Mouse (Mus musculus) heart, embryonic 12.5 days (tissue): Measurements from ENCODE around the gene Dner. TPM values are rescaled to one million over a fixed set of nuclear protein-coding genes. Genes with fewer than 3 reads are reported as not detected.
A peak's percentile ranks its signal among the peaks of the same experiment; 100 is the strongest.

Experiments
- ATAC-seq: fragments of 200-750 bp; cut with Nextera tagmentation; 2 replicates; pipeline ENCODE4 v1.8.0; 2017; ENCODE audit warnings: moderate TSS enrichment, moderate library complexity; ENCODE audit not compliant: insufficient number of reproducible peaks, low FRiP score
- H3K27ac ChIP-seq: fragments of 300-500 bp; sonication (generic); 2 replicates; pipeline ENCODE4 v1.5.1; 2016; ENCODE audit warnings: mild to moderate bottlenecking, moderate library complexity; ENCODE audit not compliant: poor library complexity, severe bottlenecking
- H3K27me3 ChIP-seq: fragments of 300-500 bp; sonication (generic); replicated peaks from 2 replicates; pipeline ENCODE4 v1.6.1; 2016; ENCODE audit warnings: mild to moderate bottlenecking, moderate library complexity
- H3K36me3 ChIP-seq: fragments of 300-500 bp; sonication (generic); 2 replicates; pipeline ENCODE4 v1.6.1; 2016; ENCODE audit warnings: mild to moderate bottlenecking, moderate library complexity
- H3K4me1 ChIP-seq: fragments of 300-500 bp; sonication (generic); replicated peaks from 2 replicates; pipeline ENCODE4 v1.6.1; 2016; ENCODE audit warnings: mild to moderate bottlenecking
- H3K4me2 ChIP-seq: fragments of 300-500 bp; sonication (generic); 2 replicates; pipeline ENCODE4 v1.6.1; 2016; ENCODE audit warnings: mild to moderate bottlenecking, moderate library complexity
- H3K4me3 ChIP-seq: fragments of 300-500 bp; sonication (generic); 2 replicates; pipeline ENCODE4 v1.5.1; 2016; ENCODE audit warnings: mild to moderate bottlenecking
- H3K9ac ChIP-seq: fragments of 300-500 bp; sonication (generic); 2 replicates; pipeline ENCODE4 v1.6.1; 2016; ENCODE audit warnings: mild to moderate bottlenecking, moderate library complexity
- H3K9me3 ChIP-seq: fragments of 300-500 bp; sonication (generic); replicated peaks from 2 replicates; pipeline ENCODE4 v1.6.1; 2016; ENCODE audit warnings: mild to moderate bottlenecking, moderate library complexity
- WGBS: fragments of 180-500 bp; shearing (Covaris S2); methylation state at CpG from one replicate; pipeline ENCODE4 v1.1.7; 2016; 5-methylcytosine and 5-hydroxymethylcytosine counted together
- polyA plus RNA-seq: library from polyadenylated mRNA; unstranded; fragments of >200 nt; fragmentation: Nextera tagmentation; extraction: Ambion mirVana; gene quantifications from 2 replicates; pipeline ENCODE4 v1.2.1, GENCODE M21; 2016

Dner gene
- polyA plus RNA-seq, 1 experiment from 2014 or later: 1.2 TPM

DNA sequence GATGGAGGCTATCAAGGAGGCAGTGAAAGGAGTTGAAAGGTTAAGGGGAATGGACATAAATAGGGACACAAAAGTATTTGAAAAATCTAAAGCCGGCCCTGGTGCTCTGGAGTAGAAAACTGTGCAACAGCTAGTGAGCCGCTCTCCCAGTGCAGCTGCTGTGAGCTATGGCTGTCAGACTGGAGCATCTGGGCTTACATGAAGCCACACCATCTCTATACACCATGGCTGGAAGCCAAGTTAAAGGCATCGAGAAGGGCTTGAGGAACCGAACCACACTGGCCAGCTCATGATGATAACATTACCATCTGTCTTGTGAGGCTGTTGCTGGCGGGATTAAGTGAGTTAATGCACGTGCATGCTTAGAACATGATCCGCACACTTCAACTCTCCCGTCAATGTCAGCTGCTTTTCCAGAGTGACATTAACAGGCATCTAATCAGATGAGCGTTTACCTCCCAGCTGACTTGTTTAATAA lies 278.2 kb downstream of the Dner start:
- H3K4me1 ChIP-seq: 0 out of 2 replicates have a peak, but pooled peaks cover 3% of the 10 kb centered on the region
- no peak overlapping the region for H3K27ac ChIP-seq
- no peak overlapping the region for H3K4me3 ChIP-seq
- H3K27me3 ChIP-seq: no peaks in the 10 kb centered on the region
- no peak overlapping the region for H3K9ac ChIP-seq
- H3K9me3 ChIP-seq: no peaks in the 10 kb centered on the region
- no peak overlapping the region for H3K4me2 ChIP-seq
- ATAC-seq: no peak
- WGBS: 39% methylated on average over 9 of the region's 9 CpGs
- H3K36me3 ChIP-seq: no peaks in the 10 kb centered on the region

DNA sequence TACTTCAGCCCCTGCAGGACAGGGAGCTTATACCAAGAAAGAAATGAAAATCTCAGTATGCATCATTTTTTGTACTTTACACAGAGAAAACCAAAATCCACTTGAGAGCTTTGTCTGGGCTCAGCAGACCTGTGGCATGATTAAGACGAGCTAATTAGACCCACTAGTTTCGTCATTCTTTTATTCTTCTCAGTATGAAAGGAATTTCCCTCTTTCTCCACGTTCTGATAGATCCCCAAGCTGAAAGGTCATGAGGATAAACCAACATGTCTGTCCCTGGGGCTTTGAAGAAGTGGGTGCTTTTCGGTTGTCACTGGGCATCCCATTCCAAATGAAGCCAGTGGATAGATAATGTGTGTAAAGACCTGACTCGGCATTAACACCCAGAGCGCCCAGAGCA lies 278.7 kb downstream of the Dner start:
- H3K27me3 ChIP-seq: no peaks in the 10 kb centered on the region
- H3K9ac ChIP-seq: no peak overlapping the region
- no peaks in the 10 kb centered on the region for H3K36me3 ChIP-seq
- H3K27ac ChIP-seq: no peak overlapping the region
- H3K4me2 ChIP-seq: no peak overlapping the region
- no peaks in the 10 kb centered on the region for H3K9me3 ChIP-seq
- ATAC-seq: no peak
- WGBS: 57% methylated on average over 6 of the region's 6 CpGs
- H3K4me3 ChIP-seq: no peak overlapping the region
- 0 out of 2 replicates have a peak, but pooled peaks cover 3% of the 10 kb centered on the region for H3K4me1 ChIP-seq

DNA sequence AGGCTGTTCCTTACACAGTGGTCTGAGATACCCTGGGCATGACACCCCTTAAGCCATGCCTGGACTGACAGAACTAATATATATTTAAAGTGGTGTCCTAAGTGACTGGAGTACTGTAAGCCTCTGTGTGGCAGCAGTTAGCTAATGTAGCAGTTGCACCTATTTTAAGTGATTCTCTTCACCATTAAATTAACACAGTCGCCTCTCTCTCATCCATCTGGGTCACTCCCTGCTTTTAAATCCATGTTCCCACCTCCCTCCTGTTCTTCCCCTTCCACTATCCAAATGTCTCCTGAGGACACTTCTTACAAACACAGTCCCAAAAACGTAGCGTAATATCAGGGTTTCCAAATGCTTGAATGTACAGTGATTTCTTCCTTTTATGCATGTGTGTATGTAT lies 281.6 kb downstream of the Dner start:
- 76% methylated on average over 3 of the region's 3 CpGs for WGBS
- Histone ChIP-seq H3K4me3 (no peak overlapping the region), H3K27ac (no peak overlapping the region), H3K4me2 (no peak overlapping the region), H3K27me3 (no peaks in the 10 kb centered on the region), H3K9me3 (no peaks in the 10 kb centered on the region), H3K9ac (no peak overlapping the region), H3K36me3 (no peaks in the 10 kb centered on the region), H3K4me1 (0 out of 2 replicates have a peak, but pooled peaks cover 3% of the 10 kb centered on the region)
- ATAC-seq: no peak

- no peak overlapping the region for H3K4me3 ChIP-seq
- H3K36me3 ChIP-seq: no peaks in the 10 kb centered on the region
- peaks cover 8% of the 10 kb centered on the region for H3K4me1 ChIP-seq
- H3K9ac ChIP-seq: no peak overlapping the region
- no peak overlapping the region for H3K27ac ChIP-seq
- H3K9me3 ChIP-seq: no peaks in the 10 kb centered on the region
- no peak overlapping the region for H3K4me2 ChIP-seq
- no peak for ATAC-seq
- H3K27me3 ChIP-seq: no peaks in the 10 kb centered on the region
- WGBS: 72% methylated on average over 2 of the region's 2 CpGs
Measured at GRCm38 (mm10) chr1:84409514-84409913, 286.5 kb downstream of the Dner start.

DNA sequence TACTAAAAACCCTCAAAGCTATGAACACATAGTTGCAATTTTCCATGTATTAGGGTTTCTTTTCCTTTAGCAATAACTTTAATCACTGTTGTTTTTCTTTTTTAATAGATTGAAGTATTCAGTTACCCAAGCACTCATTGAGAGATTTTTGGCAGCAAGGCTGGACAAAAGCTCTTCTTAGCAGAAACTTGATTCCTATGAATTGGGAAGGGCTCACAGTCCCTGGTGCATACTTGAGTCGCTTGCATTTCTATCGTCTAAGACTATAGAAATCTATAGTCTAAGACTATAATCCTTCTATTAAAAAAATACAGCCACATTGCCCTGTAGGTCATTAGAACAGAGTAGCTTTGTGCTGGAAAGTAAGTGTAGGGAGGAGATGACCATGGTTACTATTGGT lies 287.1 kb downstream of the Dner start:
- 86% methylated on average over 2 of the region's 2 CpGs for WGBS
- H3K4me1 ChIP-seq: peaks cover 13% of the 10 kb centered on the region
- H3K4me3 ChIP-seq: no peak overlapping the region
- H3K27me3 ChIP-seq: no peaks in the 10 kb centered on the region
- no peak for ATAC-seq
- no peak overlapping the region for H3K4me2 ChIP-seq
- H3K9me3 ChIP-seq: no peaks in the 10 kb centered on the region
- H3K27ac ChIP-seq: no peak overlapping the region
- no peaks in the 10 kb centered on the region for H3K36me3 ChIP-seq
- H3K9ac ChIP-seq: no peak overlapping the region

GRCm38 (mm10) chr1:84406891-84407290 lies 289.1 kb downstream of the Dner start:
- Histone ChIP-seq H3K36me3 (no peaks in the 10 kb centered on the region), H3K9me3 (no peaks in the 10 kb centered on the region), H3K27ac (no peak overlapping the region), H3K27me3 (no peaks in the 10 kb centered on the region), H3K4me2 (no peak overlapping the region), H3K4me3 (no peak overlapping the region), H3K9ac (no peak overlapping the region), H3K4me1 (peaks cover 13% of the 10 kb centered on the region)
- 64% methylated on average over 4 of the region's 4 CpGs for WGBS
- no peak for ATAC-seq

GRCm38 (mm10) chr1:84405551-84406290 lies 290.3 kb downstream of the Dner start:
- H3K4me2 ChIP-seq: no peak overlapping the region
- H3K36me3 ChIP-seq: no peaks in the 10 kb centered on the region
- ATAC-seq: no peak
- H3K9me3 ChIP-seq: no peaks in the 10 kb centered on the region
- H3K4me1 ChIP-seq: peaks cover 13% of the 10 kb centered on the region
- no peak overlapping the region for H3K4me3 ChIP-seq
- no peak overlapping the region for H3K27ac ChIP-seq
- H3K9ac ChIP-seq: no peak overlapping the region
- H3K27me3 ChIP-seq: no peaks in the 10 kb centered on the region
- WGBS: 83% methylated on average over 5 of the region's 5 CpGs

- peak; percentile 36; the same call in 1 of the 2 replicates for ATAC-seq
- H3K4me2 ChIP-seq: no peak overlapping the region
- H3K9ac ChIP-seq: no peak overlapping the region
- H3K4me1 ChIP-seq: peaks cover 13% of the 10 kb centered on the region
- H3K4me3 ChIP-seq: no peak overlapping the region
- H3K36me3 ChIP-seq: no peaks in the 10 kb centered on the region
- H3K27me3 ChIP-seq: no peaks in the 10 kb centered on the region
- H3K27ac ChIP-seq: no peak overlapping the region
- 27% methylated on average over 12 of the region's 12 CpGs for WGBS
- H3K9me3 ChIP-seq: no peaks in the 10 kb centered on the region
Measured at GRCm38 (mm10) chr1:84404880-84405279, 291.1 kb downstream of the Dner start.

GRCm38 (mm10) chr1:84402154-84402553 lies 293.9 kb downstream of the Dner start:
- Histone ChIP-seq H3K27me3 (no peaks in the 10 kb centered on the region), H3K9ac (no peak overlapping the region), H3K4me3 (no peak overlapping the region), H3K36me3 (no peaks in the 10 kb centered on the region), H3K4me2 (no peak overlapping the region), H3K9me3 (no peaks in the 10 kb centered on the region), H3K27ac (no peak overlapping the region), H3K4me1 (peaks cover 13% of the 10 kb centered on the region)
- WGBS: 46% methylated on average over 1 of the region's 1 CpGs
- ATAC-seq: no peak

GRCm38 (mm10) chr1:84399671-84400070 lies 296.4 kb downstream of the Dner start:
- WGBS: 77% methylated on average over 3 of the region's 3 CpGs
- H3K9ac ChIP-seq: no peak overlapping the region
- H3K4me3 ChIP-seq: no peak overlapping the region
- no peak overlapping the region for H3K4me2 ChIP-seq
- no peak for ATAC-seq
- no peaks in the 10 kb centered on the region for H3K9me3 ChIP-seq
- no peak overlapping the region for H3K27ac ChIP-seq
- H3K36me3 ChIP-seq: no peaks in the 10 kb centered on the region
- no peaks in the 10 kb centered on the region for H3K27me3 ChIP-seq
- peaks cover 7% of the 10 kb centered on the region for H3K4me1 ChIP-seq

DNA sequence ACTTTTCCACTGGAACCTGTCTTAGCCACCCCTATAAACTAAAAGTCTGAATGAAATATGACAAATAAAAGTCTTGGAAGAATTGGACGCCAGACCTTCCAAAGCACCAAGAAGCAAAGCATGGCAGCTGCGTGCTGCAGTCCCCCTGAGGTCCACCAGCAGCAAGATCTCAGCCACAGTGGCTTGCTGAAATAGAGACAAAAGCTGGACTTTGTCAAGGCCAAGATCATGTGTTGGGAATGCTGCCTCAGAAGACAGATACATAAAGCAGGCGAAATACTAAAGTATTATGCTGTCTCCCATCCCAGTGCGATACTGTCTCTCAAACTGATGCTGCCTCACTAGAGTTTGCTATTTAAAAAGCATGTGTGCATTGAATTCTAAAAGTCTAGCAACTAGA lies 296.9 kb downstream of the Dner start:
- Histone ChIP-seq H3K9ac (no peak overlapping the region), H3K27ac (no peak overlapping the region), H3K9me3 (no peaks in the 10 kb centered on the region), H3K36me3 (no peaks in the 10 kb centered on the region), H3K4me3 (no peak overlapping the region), H3K4me1 (peaks cover 1% of the 10 kb centered on the region; the same call in 1 of the 2 replicates), H3K4me2 (no peak overlapping the region), H3K27me3 (no peaks in the 10 kb centered on the region)
- WGBS: 80% methylated on average over 4 of the region's 4 CpGs
- no peak for ATAC-seq

DNA sequence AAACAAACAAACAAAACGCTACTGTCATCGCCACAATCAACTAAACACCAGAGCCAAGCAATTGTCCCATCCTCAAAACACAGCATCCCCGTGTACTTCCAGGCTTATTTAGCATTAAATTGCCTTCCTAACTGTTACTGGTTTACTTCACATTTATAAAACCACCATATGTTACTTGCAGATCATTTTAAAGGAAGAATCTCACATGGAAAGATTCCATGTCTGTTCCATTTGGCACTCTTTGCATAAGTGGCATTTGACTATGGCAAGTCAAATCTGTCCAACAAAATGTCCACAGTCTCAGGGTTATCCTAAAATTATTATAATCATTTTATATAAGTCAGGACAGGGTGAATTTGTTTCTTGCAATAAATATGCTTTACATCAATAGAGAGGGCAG lies 299.2 kb downstream of the Dner start:
- Histone ChIP-seq H3K27ac (no peak overlapping the region), H3K9me3 (no peaks in the 10 kb centered on the region), H3K27me3 (no peaks in the 10 kb centered on the region), H3K9ac (no peak overlapping the region), H3K36me3 (no peaks in the 10 kb centered on the region), H3K4me3 (no peak overlapping the region), H3K4me1 (no peaks in the 10 kb centered on the region), H3K4me2 (no peak overlapping the region)
- ATAC-seq: no peak
- 73% methylated on average over 3 of the region's 3 CpGs for WGBS
